Mouse (Mus musculus): ENCODE data around the gene Cacna1g.
"Not testable (repeated sequence)": the region's sequence is repeated elsewhere in the genome, so short reads cannot be mapped to it uniquely, and the experiment has no call there.

Cacna1g gene

DNA sequence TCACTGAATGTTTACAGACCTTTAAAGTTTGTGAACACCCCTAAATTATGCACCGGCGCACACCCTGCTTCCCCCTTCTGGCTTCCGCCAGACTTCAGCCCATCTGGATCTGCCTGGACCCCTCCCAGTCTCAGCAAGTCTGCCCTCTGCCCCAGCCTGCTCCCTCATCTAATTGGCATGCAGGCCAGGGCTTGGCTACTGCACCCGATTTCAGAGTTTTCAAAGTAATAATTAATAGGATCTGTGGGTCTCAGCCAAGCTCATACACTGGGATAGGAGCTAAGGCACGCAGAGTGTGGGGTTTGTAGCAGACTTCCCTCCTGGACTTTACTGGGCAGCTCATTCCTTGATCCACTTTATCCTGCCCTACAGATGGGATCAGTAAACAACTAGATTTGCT is 69.8 kb downstream of the Cacna1g start:
- DNase-seq (ENCODE audit: low read depth, low spot score), result no peak

DNA sequence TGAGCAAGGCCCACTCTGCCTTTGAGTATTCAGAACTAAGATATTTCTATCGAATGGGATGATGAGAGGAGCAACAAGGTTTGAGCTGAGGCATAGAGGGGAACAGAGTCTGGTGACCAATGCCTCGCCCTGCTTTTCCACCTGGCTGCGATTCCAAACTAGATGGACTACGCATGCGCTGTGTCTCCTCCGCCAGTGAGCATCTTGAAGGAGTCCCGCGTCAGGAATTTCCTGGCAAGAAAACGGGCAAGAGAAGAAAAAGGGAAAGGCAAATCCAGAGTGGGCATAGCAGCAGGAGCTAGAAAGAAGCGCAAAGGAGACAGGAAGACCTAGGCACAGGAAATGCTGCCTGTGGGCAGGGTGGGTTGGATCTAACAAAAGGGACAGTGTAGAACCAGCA is 70.2 kb downstream of the Cacna1g start:
- no peak for DNase-seq (ENCODE audit: low read depth, low spot score)

DNA sequence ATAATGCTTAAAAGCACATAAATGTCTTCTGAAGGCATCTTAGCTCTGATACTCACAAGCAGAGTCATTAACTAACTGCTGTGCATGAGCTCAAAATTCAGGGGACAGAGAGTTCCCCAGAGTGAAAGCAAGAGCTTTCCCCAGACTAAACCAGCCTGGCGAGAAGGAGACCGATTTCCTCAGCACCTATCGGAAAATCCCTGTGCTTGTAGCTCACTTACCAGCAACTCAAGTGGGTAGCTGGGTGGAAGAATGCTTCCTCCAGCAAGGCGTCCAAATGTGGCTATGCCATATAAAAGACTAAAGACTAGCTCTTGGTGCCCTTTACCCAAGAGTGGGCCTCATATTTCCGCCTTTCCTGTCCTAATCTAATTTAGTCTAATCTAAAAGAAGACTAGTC is 71.3 kb downstream of the Cacna1g start:
- DNase-seq (ENCODE audit: low read depth, low spot score), result no peak

DNA sequence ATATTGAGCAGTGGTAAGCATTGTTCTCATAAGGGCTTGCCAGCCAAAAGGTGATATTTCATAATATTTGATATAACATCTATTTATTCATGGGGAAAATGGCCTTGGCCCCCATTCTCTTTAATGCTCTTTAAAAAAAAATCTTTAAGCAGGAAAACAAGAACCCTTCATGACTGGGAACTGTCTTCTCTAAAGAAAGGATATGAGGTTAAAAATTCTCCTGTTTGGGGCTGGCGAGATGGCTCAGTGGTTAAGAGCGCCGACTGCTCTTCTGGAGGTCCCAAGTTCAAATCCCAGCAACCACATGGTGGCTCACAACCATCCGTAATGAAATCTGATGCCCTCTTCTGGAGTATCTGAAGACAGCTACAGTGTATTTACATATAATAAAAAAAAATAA is 72.0 kb downstream of the Cacna1g start:
- DNase-seq (ENCODE audit: low read depth, low spot score), result not testable (repeated sequence)

DNA sequence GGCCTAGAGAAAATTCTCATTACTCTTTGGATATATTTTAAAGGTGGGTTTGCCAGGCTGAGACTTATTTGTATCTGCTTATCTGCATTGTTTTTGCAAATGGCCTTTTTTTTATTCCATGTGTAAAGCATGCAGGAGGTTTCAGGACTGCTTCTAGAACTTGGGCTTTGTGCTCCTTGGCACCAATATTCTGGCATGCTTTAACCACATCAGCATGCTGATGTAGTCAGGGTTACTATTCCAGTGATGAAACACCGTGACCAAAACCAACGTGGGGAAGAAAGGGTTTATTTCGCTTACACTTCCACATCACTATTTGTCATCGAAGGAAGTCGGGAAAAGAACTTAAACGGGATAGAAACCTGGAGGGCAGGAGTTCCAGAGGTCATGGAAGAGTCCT is 73.0 kb downstream of the Cacna1g start:
- DNase-seq (ENCODE audit: low read depth, low spot score), result no peak

DNA sequence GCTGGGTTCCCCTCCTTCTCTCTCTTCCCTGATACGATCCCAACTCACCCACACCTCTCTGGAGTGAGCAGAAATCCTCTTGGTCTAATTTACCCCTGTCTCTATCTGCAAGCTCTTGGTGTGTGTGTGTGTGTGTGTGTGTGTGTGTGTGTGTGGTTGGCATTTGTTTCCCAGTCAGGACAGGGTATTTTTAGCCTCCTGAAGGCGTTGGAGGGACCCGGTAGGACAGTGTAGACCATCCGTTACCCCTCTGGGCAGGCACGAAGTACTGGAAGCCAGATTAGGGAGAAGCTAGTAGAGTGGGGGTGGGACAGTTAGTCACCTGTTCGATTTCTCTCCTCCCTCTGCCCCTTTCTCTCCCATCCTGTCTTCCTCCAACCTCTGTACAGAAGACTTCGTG is 79.9 kb downstream of the Cacna1g start:
- DNase-seq (ENCODE audit: low read depth, low spot score), result no peak

DNA sequence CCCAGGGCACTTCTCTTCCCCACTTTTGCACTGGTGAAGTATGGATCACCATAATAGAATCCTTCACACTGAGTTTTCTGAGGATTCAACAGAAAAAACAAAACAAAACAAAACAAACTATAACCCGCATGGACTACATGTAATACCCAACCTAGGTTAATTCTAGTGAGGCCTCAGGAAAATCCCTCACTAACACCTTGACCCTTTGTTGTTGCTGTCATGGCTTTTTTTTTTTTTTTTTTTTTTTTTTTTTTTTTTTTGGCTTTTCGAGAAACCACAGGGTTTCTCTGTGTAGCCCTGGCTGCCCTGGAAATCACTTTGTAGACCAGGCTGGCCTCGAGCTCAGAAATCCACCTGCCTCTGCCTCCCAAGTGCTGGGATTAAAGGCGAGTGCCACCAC is 80.5 kb downstream of the Cacna1g start:
- not testable (repeated sequence) for DNase-seq (ENCODE audit: low read depth, low spot score)

DNA sequence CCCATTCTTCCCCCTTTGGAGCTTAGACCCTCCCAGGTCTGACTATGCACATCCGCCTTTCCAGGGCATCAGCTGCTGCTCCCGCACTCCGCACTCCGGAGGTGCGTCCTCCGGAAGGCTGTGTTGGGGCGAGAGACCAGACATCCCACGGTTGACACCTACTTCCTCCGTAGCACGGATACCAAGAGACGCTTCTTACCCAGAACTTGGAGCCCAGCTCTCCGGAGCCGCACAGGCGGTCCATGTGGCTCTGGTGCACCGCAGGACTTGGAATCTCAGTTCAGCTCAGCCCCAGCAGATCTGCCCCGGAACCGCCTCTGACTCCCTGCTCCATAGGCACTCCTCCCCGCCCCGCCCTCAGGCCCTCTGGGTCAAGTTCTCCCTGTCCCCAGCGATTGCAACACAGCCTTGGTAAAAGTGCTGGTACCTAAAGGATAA is 81.3 kb downstream of the Cacna1g start, which contains the start of gene Abcc3:
Abcc3 (minus strand) TSS at position 326 of the 438 bp plus-strand sequence.
- DNase-seq (ENCODE audit: low read depth, low spot score), result no peak

DNA sequence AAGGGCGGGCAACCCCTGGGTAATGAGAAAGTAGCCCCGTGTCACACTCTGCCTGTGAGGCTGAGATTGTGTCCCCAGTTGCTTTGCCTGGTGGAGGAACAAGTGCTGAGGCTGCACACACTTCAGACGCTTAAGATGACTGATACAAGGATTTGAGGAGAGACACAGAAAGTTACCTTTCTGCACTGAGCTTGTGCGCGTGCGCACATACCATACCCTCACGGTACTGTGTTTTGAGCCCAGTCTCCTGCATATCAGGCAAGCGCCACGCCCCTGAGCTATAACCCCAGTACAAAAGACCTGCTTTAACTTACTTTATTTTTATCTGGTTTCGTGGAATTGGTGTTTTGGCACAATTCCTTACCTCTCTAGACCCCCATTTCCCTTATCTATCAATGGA is 82.3 kb downstream of the Cacna1g start:
- DNase-seq (ENCODE audit: low read depth, low spot score), result no peak

DNA sequence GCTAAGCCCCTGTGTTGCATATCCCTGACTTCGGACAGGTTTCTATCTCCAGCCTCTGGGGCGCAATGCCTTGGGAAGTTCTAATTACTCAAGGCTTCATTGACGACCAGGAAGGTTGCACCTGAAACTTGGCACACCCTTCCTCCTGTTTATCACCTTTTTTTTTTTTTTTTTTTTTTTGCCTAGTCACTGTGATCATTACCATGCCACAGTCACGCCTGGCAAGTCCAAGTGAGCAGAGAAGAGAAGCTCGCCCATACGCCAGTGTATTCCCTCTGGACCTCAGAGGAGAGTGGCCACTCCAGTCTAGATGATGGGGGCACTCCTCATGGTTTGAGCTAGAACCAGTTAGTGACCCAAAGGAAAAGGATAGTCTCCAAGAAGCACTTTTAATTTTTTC is 83.2 kb downstream of the Cacna1g start:
- no peak for DNase-seq (ENCODE audit: low read depth, low spot score)

DNA sequence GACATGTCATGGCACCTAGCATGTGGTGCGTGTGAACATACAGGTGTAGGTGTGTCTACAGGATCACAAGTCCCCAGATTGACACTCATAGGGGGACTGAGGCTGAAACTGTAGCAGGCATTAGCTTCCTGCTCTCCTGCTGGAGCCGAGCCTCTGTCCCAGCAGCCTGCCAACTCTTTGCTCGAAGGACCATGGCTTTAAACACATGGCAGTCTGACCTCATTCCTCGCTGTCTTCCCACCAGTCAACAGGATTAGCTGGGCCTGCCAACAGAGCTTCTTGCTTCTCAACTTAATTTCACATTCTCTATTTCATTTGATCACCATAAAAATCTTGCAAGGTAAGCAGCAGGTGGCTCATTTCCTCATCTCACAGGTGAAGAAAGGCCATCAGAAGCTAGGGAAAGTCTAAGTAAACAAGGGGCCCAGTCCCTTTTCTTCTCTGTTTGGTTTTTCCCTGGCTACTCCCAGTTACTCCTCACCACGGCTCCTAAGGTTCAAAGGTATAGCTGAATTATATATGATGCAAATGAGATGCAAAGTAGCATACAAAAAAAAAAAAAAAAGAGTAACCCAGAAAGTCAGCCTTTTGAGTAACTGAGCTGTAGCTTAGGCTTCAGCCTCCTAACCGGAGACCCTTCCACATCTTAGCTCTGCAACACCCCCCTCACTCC is 84.1 kb downstream of the Cacna1g start:
- DNase-seq (ENCODE audit: low read depth, low spot score), result no peak

DNA sequence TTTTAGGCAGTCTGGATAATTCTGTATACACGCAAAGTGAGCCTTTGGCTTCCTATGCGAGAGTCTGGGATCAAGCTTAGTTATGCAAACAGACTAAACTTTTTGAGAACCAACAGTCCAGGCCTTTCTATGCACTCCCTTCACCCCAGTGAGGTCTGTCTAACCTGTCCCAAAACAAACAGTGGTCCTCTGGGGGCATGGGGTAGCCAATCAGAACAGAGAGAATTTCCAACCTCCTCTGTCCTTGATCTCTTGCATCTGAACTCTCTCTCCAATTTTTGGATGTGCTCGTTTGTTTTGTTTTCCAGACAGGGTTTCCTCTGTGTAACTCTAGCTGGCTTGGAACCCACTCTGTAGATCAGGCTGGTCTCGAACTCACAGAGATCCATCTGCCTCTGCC is 85.0 kb downstream of the Cacna1g start:
- DNase-seq (ENCODE audit: low read depth, low spot score), result no peak

DNA sequence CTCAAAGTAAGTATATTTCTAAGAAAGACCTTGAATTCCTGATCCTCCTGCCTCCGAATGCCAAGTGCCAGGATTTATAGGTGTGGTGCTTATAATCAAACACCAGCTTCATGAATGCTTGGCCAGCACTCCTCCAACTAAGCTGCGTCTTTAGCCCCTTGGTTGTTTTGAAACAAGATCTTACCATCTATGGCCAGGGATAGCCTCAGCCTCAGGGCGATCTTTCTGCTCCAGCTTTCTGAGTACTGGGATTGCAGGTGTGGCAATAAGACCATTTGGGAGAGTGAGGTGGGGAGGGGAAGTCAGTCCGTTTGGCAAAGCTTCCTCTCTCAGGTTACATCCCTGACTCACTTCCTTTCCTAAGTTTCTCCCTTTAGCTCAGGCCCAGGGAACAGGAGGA is 86.2 kb downstream of the Cacna1g start:
- DNase-seq (ENCODE audit: low read depth, low spot score), result no peak

DNA sequence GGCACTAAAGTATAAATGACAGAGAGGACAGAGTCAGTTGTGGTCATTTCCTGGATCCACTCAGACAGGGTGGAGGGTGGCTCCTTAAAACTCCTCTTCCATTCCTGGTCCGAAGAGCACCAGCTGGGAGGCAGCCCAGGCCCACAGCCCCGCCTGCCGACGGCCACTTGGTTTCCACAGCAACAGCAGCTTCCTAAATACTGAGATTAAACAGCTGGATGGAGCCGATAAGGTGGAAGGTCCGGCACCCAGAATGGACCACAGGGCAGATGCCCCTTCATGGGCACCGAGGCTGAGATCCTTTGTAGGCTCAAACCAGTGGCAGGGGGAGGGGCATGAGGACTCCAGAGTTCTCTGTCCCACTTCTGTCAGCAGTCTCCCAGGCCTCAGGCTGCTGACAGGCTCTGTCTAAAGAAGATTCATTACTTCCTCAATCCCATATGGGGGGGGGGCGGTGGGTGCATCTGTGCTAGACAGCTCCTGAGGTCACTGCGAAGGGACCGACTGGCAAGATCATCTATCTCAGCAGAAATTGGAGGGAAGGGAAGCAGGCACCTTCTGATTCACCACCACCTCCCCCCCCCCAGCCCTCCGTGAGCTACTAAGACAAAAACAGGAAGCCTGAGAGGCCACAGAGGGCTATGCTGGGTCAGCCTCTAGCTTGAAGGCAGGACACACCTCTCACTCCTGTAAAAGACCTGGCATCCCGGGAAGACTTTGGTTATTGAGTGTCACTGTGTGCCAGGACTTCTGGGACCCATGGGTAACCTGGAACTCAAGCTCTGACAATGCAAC is 87.8 kb downstream of the Cacna1g start:
- DNase-seq (ENCODE audit: low read depth, low spot score), result no peak

DNA sequence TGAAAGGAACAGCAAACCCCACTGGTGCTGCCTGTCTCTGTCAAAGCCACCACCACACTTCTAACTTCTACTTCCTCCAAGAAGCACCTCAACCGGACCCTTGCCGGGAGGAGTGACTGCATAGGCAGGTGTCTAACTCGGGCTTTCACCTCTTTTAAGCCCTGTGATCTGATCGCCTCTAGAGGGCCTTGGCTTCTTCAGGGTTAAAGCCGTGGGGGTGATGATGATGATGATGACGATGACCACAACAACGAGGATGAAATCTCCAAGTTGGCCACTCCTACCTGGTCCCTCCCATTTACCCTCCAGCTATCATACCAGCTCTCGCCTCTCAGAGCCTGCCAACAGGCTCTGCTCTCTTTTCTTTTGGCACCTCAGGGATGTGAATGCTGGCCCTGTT is 94.3 kb downstream of the Cacna1g start:
- DNase-seq (ENCODE audit: low read depth, low spot score), result no peak

DNA sequence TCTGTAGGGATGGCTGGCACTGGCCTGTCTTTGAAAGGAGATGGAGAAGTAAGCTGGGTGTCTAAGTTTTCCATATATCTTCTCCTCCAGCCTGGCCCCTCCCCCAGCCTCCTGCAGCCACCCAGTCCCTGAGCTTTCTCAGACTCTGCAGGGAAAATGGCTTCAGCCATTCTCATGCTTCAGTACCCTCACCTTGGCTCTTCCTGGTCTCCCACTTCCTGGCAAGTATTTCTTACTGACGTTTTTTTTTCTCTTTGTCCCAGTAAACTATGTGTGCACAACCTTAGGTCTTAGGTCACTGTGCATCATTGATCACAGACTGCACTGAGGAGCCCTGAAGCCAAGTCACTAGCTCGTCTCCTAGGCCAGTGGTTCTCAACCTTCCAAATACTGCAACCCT is 94.9 kb downstream of the Cacna1g start:
- no peak for DNase-seq (ENCODE audit: low read depth, low spot score)

DNA sequence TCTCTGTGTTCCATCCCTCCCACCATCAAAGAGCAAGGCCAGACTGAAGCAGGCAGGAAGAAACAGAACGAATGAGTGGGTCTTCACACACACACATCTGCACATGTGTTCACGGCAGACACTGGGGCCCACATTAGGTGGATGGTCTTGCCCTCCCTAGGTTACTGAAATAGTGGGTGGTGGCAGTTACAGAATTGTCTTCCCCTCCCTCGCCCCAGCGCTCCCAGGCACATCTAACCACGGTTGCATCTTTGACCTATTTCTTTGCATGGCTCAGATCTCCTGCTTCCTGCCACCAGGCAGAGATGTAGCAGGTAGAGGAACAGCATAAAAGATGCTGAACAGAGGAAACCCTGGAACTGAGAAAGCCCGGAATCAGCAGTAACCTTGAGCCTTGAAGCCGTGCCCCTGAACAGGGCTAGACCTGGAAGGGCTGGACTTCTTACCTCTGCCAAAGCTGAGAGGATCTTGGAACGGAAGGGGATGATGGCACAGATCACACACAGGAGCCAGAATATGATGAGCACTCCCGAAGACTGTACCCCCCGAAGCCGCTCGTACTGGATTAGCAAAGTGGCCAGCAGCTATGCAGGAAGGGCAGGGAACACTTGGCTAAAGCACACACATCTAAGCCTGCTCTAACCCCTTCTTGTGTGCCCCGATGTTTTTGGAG is 99.6 kb downstream of the Cacna1g start:
- DNase-seq (ENCODE audit: low read depth, low spot score), result no peak

DNA sequence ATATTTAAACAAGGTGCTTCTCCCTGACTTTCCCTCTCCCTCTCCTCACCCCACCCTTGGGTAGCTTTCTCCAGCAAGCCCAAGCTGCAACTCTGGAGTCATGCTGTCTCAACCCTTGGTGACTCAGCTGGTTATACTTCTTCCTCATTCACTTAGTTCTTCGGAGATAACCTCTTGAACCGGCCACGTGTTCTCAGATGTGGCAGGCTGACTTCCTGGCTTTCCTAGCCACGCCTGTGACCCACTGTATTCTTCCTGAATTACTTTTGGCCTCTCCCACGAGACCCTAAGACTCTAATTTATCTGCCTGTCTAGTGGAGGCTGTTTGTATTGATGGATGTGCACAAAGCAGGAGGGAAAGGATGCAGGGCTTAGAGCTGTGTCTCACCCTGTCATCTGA is 103.2 kb downstream of the Cacna1g start:
- DNase-seq (ENCODE audit: low read depth, low spot score), result no peak

DNA sequence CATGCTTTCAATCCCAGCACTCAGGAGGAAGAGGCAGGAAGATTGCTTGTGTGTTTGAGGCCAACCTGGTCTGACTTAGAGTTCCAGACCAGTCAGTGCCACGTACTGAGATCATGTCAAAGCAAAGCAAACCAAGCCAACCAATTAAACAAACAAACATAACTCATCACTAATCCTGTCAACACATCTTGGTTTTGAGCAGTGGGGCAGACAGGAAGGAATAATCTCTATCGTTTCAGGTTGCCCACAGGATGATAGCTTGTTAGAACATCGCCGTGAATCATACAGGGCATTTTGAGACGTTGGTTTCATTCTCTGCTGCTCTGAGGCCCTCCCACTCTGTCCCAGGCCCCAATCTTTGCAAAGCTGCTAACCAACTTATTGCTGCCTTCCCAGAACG is 104.0 kb downstream of the Cacna1g start:
- no peak for DNase-seq (ENCODE audit: low read depth, low spot score)

DNA sequence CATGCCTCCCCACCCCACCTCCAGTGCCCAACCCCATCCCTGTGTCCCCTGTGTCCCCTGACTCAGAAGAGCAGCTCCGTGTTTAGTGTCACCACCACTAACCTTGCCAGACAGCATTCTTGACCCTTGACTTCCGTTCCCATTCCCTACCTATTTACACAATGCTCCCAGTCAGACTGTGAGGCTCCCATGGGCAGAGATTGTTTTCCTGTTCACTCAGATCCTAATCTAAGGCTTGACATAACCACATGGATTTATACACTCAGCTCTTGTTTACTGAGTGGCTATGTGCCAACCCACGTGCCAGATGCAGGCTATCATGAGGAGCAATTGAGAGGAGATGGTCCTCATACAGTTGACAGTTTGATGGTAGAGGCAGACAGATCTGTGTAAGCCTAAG is 108.7 kb downstream of the Cacna1g start:
- no peak for DNase-seq (ENCODE audit: low read depth, low spot score)

DNA sequence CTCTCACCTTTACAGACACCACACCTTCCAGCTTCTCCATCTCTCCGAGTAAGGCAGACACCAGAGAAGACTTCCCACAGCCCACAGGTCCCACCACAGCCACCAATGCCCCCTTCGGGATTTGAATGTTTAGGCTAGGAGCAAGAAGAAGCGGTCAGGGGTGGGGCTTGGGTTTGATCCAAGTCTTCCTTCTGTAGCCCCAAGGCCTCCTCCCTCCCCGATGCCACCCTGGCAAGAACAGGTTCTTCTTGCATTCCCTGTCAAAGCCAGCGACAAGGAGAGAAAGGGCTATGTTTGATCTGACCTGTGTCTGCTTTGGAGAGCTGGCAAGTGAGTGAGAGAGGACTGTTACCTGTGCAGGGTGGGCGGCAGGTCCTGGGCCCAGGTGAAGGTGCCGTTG is 110.3 kb downstream of the Cacna1g start:
- DNase-seq (ENCODE audit: low read depth, low spot score), result no peak

DNA sequence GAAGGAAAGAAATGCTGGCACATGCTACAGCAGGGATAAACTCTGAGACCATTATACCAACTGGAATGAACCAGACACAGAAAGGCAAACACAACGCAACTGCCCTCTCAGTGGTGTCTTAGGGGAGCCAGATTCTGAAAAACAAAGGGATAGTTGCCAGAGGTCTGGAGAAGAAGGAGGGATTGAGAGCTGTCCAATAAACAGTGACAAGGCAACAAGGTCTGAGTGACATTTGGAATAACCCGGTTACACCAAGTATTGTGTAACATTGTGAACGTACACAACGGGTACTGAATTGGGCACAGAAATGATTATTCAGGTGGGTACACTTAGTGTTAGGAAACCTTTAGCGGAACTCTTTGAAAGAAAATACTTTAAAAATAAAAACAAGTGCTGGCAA is 111.9 kb downstream of the Cacna1g start:
- no peak for DNase-seq (ENCODE audit: low read depth, low spot score)

Measured in retina, adult 2 months (tissue).